Mouse (Mus musculus): ENCODE data around the gene Lman2l. TPM values are rescaled to one million over a fixed set of nuclear protein-coding genes. Genes with fewer than 3 reads are reported as not detected.

Lman2l gene
- 29.3 TPM for polyA plus RNA-seq (2014; fragmentation: Illumina TruSeq; extraction: RNeasy Lipid Tissue Mini Kit (QIAGEN cat#74804); ENCODE audit: low read depth, low replicate concordance)

GRCm38 (mm10) chr1:36444471-36445464 is at the start of gene Lman2l:
TSS of gene Lman2l (minus strand) at chr1:36445271.

GRCm38 (mm10) chr1:36471181-36472105 is 26.4 kb upstream of the Lman2l start, which contains the start of gene Cnnm4:
TSS of gene Cnnm4 (plus strand) at chr1:36471620.

GRCm38 (mm10) chr1:36371934-36372845 is 72.9 kb downstream of the Lman2l start, which contains the start of gene Fer1l5:
TSS of gene Fer1l5 (plus strand) at chr1:36372291.

Other genes starting within 250 kb of the Lman2l start
- gene Uggt1, start 200.6 kb downstream of the Lman2l start, polyA plus RNA-seq (2014; fragmentation: Illumina TruSeq; extraction: RNeasy Lipid Tissue Mini Kit (QIAGEN cat#74804); ENCODE audit: low read depth, low replicate concordance), result 62.5 TPM
- 10.3 TPM for gene Neurl3, start 170.6 kb downstream of the Lman2l start, polyA plus RNA-seq (2014; fragmentation: Illumina TruSeq; extraction: RNeasy Lipid Tissue Mini Kit (QIAGEN cat#74804); ENCODE audit: low read depth, low replicate concordance)
- gene Arid5a, start 137.5 kb downstream of the Lman2l start, polyA plus RNA-seq (2014; fragmentation: Illumina TruSeq; extraction: RNeasy Lipid Tissue Mini Kit (QIAGEN cat#74804); ENCODE audit: low read depth, low replicate concordance), result 8.6 TPM
- 41.1 TPM for gene Kansl3, start 76.1 kb downstream of the Lman2l start, polyA plus RNA-seq (2014; fragmentation: Illumina TruSeq; extraction: RNeasy Lipid Tissue Mini Kit (QIAGEN cat#74804); ENCODE audit: low read depth, low replicate concordance)
- 0.52 TPM for gene Fer1l5, start 73.0 kb downstream of the Lman2l start, polyA plus RNA-seq (2014; fragmentation: Illumina TruSeq; extraction: RNeasy Lipid Tissue Mini Kit (QIAGEN cat#74804); ENCODE audit: low read depth, low replicate concordance)
- 5.2 TPM for gene Cnnm4, start 26.3 kb upstream of the Lman2l start, polyA plus RNA-seq (2014; fragmentation: Illumina TruSeq; extraction: RNeasy Lipid Tissue Mini Kit (QIAGEN cat#74804); ENCODE audit: low read depth, low replicate concordance)
- 18.9 TPM for gene Cnnm3, start 66.6 kb upstream of the Lman2l start, polyA plus RNA-seq (2014; fragmentation: Illumina TruSeq; extraction: RNeasy Lipid Tissue Mini Kit (QIAGEN cat#74804); ENCODE audit: low read depth, low replicate concordance)
- gene Ankrd23, start 91.6 kb upstream of the Lman2l start, polyA plus RNA-seq (2014; fragmentation: Illumina TruSeq; extraction: RNeasy Lipid Tissue Mini Kit (QIAGEN cat#74804); ENCODE audit: low read depth, low replicate concordance), result 7.0 TPM
- gene Gm42417, start 94.2 kb upstream of the Lman2l start, polyA plus RNA-seq (2014; fragmentation: Illumina TruSeq; extraction: RNeasy Lipid Tissue Mini Kit (QIAGEN cat#74804); ENCODE audit: low read depth, low replicate concordance), result not detected
- gene Ankrd39, start 102.2 kb upstream of the Lman2l start, polyA plus RNA-seq (2014; fragmentation: Illumina TruSeq; extraction: RNeasy Lipid Tissue Mini Kit (QIAGEN cat#74804); ENCODE audit: low read depth, low replicate concordance), result 7.7 TPM
- gene Sema4c, start 113.1 kb upstream of the Lman2l start, polyA plus RNA-seq (2014; fragmentation: Illumina TruSeq; extraction: RNeasy Lipid Tissue Mini Kit (QIAGEN cat#74804); ENCODE audit: low read depth, low replicate concordance), result 16.3 TPM
- gene Fam178b, start 237.9 kb upstream of the Lman2l start, polyA plus RNA-seq (2014; fragmentation: Illumina TruSeq; extraction: RNeasy Lipid Tissue Mini Kit (QIAGEN cat#74804); ENCODE audit: low read depth, low replicate concordance), result 6.2 TPM
- gene Cox5b, start 246.2 kb upstream of the Lman2l start, polyA plus RNA-seq (2014; fragmentation: Illumina TruSeq; extraction: RNeasy Lipid Tissue Mini Kit (QIAGEN cat#74804); ENCODE audit: low read depth, low replicate concordance), result 325 TPM

Data from adipose tissue, adult 10 weeks (tissue).